Mouse (Mus musculus): ENCODE results near the gene Ccdc162.

Gene Ccdc162

GRCm38 (mm10) chr10:41583383-41583782 lies 133.1 kb downstream of the Ccdc162 start:
- in situ Hi-C loops (cut with MboI; ENCODE audit: unreplicated experiment in 2 of 2): no loop called here

GRCm38 (mm10) chr10:41582901-41583361 lies 133.5 kb downstream of the Ccdc162 start:
- in situ Hi-C loops (cut with MboI; ENCODE audit: unreplicated experiment in 2 of 2): no loop called here

GRCm38 (mm10) chr10:41580441-41580840 lies 136.0 kb downstream of the Ccdc162 start:
- in situ Hi-C loops (cut with MboI; ENCODE audit: unreplicated experiment in 2 of 2): no loop called here

- in situ Hi-C loops (cut with MboI; ENCODE audit: unreplicated experiment in 2 of 2): no loop called here
These were observed 137.9 kb downstream of the Ccdc162 start for GRCm38 (mm10) chr10:41578541-41578940.

GRCm38 (mm10) chr10:41576328-41576833 lies 140.1 kb downstream of the Ccdc162 start:
- in situ Hi-C loops (cut with MboI; ENCODE audit: unreplicated experiment in 2 of 2): no loop called here

- in situ Hi-C loops (cut with MboI; ENCODE audit: unreplicated experiment in 2 of 2): no loop called here
These were observed 140.7 kb downstream of the Ccdc162 start for GRCm38 (mm10) chr10:41575451-41576327.

GRCm38 (mm10) chr10:41573190-41573589 lies 143.2 kb downstream of the Ccdc162 start:
- in situ Hi-C loops (cut with MboI; ENCODE audit: unreplicated experiment in 2 of 2): no loop called here

GRCm38 (mm10) chr10:41572274-41572673 lies 144.2 kb downstream of the Ccdc162 start:
- in situ Hi-C loops (cut with MboI; ENCODE audit: unreplicated experiment in 2 of 2): no loop called here

GRCm38 (mm10) chr10:41571065-41571464 lies 145.4 kb downstream of the Ccdc162 start:
- in situ Hi-C loops (cut with MboI; ENCODE audit: unreplicated experiment in 2 of 2): no loop called here

- in situ Hi-C loops (cut with MboI; ENCODE audit: unreplicated experiment in 2 of 2): no loop called here
These were observed 148.1 kb downstream of the Ccdc162 start for GRCm38 (mm10) chr10:41568306-41568705.

GRCm38 (mm10) chr10:41565141-41565540 lies 151.3 kb downstream of the Ccdc162 start:
- in situ Hi-C loops (cut with MboI; ENCODE audit: unreplicated experiment in 2 of 2): no loop called here

- in situ Hi-C loops (cut with MboI; ENCODE audit: unreplicated experiment in 2 of 2): no loop called here
These were observed 154.6 kb downstream of the Ccdc162 start for GRCm38 (mm10) chr10:41561701-41562395.

- in situ Hi-C loops (cut with MboI; ENCODE audit: unreplicated experiment in 2 of 2): no loop called here
These were observed 158.0 kb downstream of the Ccdc162 start for GRCm38 (mm10) chr10:41558401-41558800.

GRCm38 (mm10) chr10:41555081-41555480 lies 161.4 kb downstream of the Ccdc162 start:
- in situ Hi-C loops (cut with MboI; ENCODE audit: unreplicated experiment in 2 of 2): no loop called here

- in situ Hi-C loops (cut with MboI; ENCODE audit: unreplicated experiment in 2 of 2): no loop called here
These were observed 162.7 kb downstream of the Ccdc162 start for GRCm38 (mm10) chr10:41553711-41554110.

GRCm38 (mm10) chr10:41552847-41553589 lies 163.4 kb downstream of the Ccdc162 start:
- in situ Hi-C loops (cut with MboI; ENCODE audit: unreplicated experiment in 2 of 2): no loop called here

GRCm38 (mm10) chr10:41552319-41552718 lies 164.1 kb downstream of the Ccdc162 start:
- in situ Hi-C loops (cut with MboI; ENCODE audit: unreplicated experiment in 2 of 2): no loop called here

- in situ Hi-C loops (cut with MboI; ENCODE audit: unreplicated experiment in 2 of 2): no loop called here
These were observed 165.7 kb downstream of the Ccdc162 start for GRCm38 (mm10) chr10:41550711-41551110.

GRCm38 (mm10) chr10:41546396-41547165 lies 169.9 kb downstream of the Ccdc162 start:
- in situ Hi-C loops (cut with MboI; ENCODE audit: unreplicated experiment in 2 of 2): no loop called here

GRCm38 (mm10) chr10:41545224-41545755 lies 171.1 kb downstream of the Ccdc162 start:
- in situ Hi-C loops (cut with MboI; ENCODE audit: unreplicated experiment in 2 of 2): no loop called here

All from v-Abl transformed pro-B cells (cell line).